ENCODE assay signal across 8 mouse cellular contexts in the genomic region with DNA sequence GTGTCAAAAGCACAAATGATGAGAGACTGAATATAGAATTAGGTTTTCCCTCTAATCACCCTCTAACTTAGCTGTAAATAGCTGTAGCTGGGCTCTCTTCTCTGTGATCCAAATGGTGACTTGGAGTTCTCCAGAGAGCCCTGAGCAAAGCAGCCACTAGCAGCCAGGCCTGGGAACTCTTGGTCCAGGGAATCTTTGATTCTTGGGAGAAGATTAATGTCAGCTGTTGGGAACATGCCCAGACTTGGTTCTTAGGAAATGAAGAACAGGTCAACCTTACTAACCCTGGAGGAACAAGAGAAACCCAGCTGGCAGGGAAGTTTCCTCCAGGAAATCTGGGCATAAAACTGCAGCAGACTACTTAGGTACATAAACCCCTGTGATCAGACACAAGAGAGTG.
DNase-seq lines count a peak whose midpoint lies in the region; ATAC-seq and TF ChIP-seq lines count a peak whose summit lies in the region.
"Not testable (repeated sequence)": the region's sequence is repeated elsewhere in the genome, so short reads cannot be mapped to it uniquely, and the experiment has no call there.

No protein-coding gene starts in this region.

- H3K27ac ChIP-seq in hindbrain, embryonic 15.5 days (replicated peaks); lung, embryonic 14.5 days (ENCODE audit: low read depth); lung, postnatal 0 days (ENCODE audit: low read length); midbrain, embryonic 11.5 days (ENCODE audit: low read depth, low read length): not testable (repeated sequence)

- 0 out of 2 replicates have a peak, but pooled peaks have one; percentile 6 for ATAC-seq in hindbrain, embryonic 15.5 days (ENCODE audit: low FRiP score, low read depth)
- not testable (repeated sequence) for ATAC-seq in lung, embryonic 14.5 days (ENCODE audit: insufficient read depth); lung, postnatal 0 days; midbrain, embryonic 11.5 days (ENCODE audit: low FRiP score)

- not testable (repeated sequence) for H3K4me1 ChIP-seq in hindbrain, embryonic 15.5 days (replicated peaks); lung, embryonic 14.5 days (ENCODE audit: insufficient read depth); lung, postnatal 0 days (ENCODE audit: insufficient read depth, low read depth, low read length); midbrain, embryonic 11.5 days (ENCODE audit: control insufficient read depth, insufficient read depth, low read length)

- H3K9me3 ChIP-seq in hindbrain, embryonic 15.5 days; lung, embryonic 14.5 days (ENCODE audit: low read depth, low read length); lung, postnatal 0 days (ENCODE audit: low read length); midbrain, embryonic 11.5 days (ENCODE audit: control insufficient read depth, low read length): not testable (repeated sequence)

- not testable (repeated sequence) for TF ChIP-seq EP300 in lung, postnatal 0 days (IDR thresholded peaks at IDR 0.05)

- DNase-seq in adipocyte (ENCODE audit: low spot score), result peak; percentile 20
- peak; percentile 6 for DNase-seq in kidney, adult 9 months
- peak; percentile 9 for DNase-seq in lung, embryonic 14.5 days
- peak; percentile 9 for DNase-seq in lung, postnatal 0 days (ENCODE audit: low spot score)
- DNase-seq in lung, postnatal 14 days, result peak; percentile 3
- peak; percentile 30 for DNase-seq in lung, postnatal 36 days
- DNase-seq in midbrain, embryonic 11.5 days (ENCODE audit: low spot score, missing footprints), result peak; percentile 56

- not testable (repeated sequence) for H3K4me2 ChIP-seq in hindbrain, embryonic 15.5 days; lung, embryonic 14.5 days; lung, postnatal 0 days (replicated peaks; ENCODE audit: low read depth, low read length); midbrain, embryonic 11.5 days

- H3K27me3 ChIP-seq in hindbrain, embryonic 15.5 days; lung, embryonic 14.5 days (ENCODE audit: insufficient read depth, low read length); lung, postnatal 0 days (replicated peaks; ENCODE audit: insufficient read depth, low read length); midbrain, embryonic 11.5 days (ENCODE audit: control insufficient read depth, insufficient read depth, low read length): not testable (repeated sequence)

- H3K4me3 ChIP-seq in hindbrain, embryonic 15.5 days; lung, embryonic 14.5 days (ENCODE audit: low read depth, low read length); lung, postnatal 0 days (ENCODE audit: low read depth, low read length); midbrain, embryonic 11.5 days (ENCODE audit: low read depth, low read length): not testable (repeated sequence)

- not testable (repeated sequence) for H3K9ac ChIP-seq in hindbrain, embryonic 15.5 days; lung, embryonic 14.5 days; lung, postnatal 0 days (replicated peaks; ENCODE audit: low read depth); midbrain, embryonic 11.5 days (ENCODE audit: low read length)

- not testable (repeated sequence) for H3K36me3 ChIP-seq in hindbrain, embryonic 15.5 days; lung, embryonic 14.5 days (ENCODE audit: insufficient read depth); lung, postnatal 0 days (ENCODE audit: insufficient read depth, low read length); midbrain, embryonic 11.5 days (ENCODE audit: control insufficient read depth, insufficient read depth, low read length)

- TF ChIP-seq CTCF in lung, embryonic 14.5 days (IDR thresholded peaks at IDR 0.05; ENCODE audit: low read depth); lung, postnatal 0 days (IDR thresholded peaks at IDR 0.05): not testable (repeated sequence)

Comparison
In these comparisons a context has a peak if more than half of its experiments do, and no peak if none do; other contexts are left out.
1. DNase-seq: peak in every context shown above with its lines; median percentile 56 in midbrain, embryonic 11.5 days; 30 in lung, postnatal 36 days; 20 in adipocyte; 9 in lung, embryonic 14.5 days; 9 in lung, postnatal 0 days; 6 in kidney, adult 9 months; 3 in lung, postnatal 14 days.